Mouse (Mus musculus): ENCODE data around the gene Hes5. TPM values are rescaled to one million over a fixed set of nuclear protein-coding genes. Genes with fewer than 3 reads are reported as not detected.

Gene Hes5
- polyA plus RNA-seq, 1 experiment from 2014 or later, result 0.45 TPM

GRCm38 (mm10) chr4:154986750-154987149, 26.0 kb downstream of the Hes5 start:
- no peak overlapping the region for H3K4me2 ChIP-seq
- H3K27ac ChIP-seq (replicated peaks), result no peak overlapping the region
- ATAC-seq (ENCODE audit: extremely low read depth, insufficient number of reproducible peaks, low FRiP score, low TSS enrichment), result no peak
- peaks cover 59% of the 10 kb centered on the region for H3K27me3 ChIP-seq (replicated peaks)
- no peak overlapping the region for H3K9ac ChIP-seq
- WGBS, result 74% methylated on average over 15 of the region's 15 CpGs
- H3K4me3 ChIP-seq, result no peak overlapping the region
- H3K9me3 ChIP-seq, result no peaks in the 10 kb centered on the region
- H3K36me3 ChIP-seq, result no peaks in the 10 kb centered on the region
- peaks cover 17% of the 10 kb centered on the region for H3K4me1 ChIP-seq

- Histone ChIP-seq H3K9me3 (no peaks in the 10 kb centered on the region), H3K4me2 (no peak overlapping the region), H3K4me3 (no peak overlapping the region), H3K27ac (replicated peaks) (no peak overlapping the region), H3K27me3 (replicated peaks) (peaks cover 25% of the 10 kb centered on the region), H3K36me3 (no peaks in the 10 kb centered on the region), H3K9ac (no peak overlapping the region), H3K4me1 (no peaks in the 10 kb centered on the region)
- 33% methylated on average over 4 of the region's 4 CpGs for whole genome bisulfite sequencing
- no peak for ATAC-seq (ENCODE audit: extremely low read depth, insufficient number of reproducible peaks, low FRiP score, low TSS enrichment)
Measured at GRCm38 (mm10) chr4:154994876-154995275, 34.2 kb downstream of the Hes5 start.

- H3K9ac ChIP-seq, result no peak overlapping the region
- H3K27ac ChIP-seq (replicated peaks), result no peak overlapping the region
- 41% methylated on average over 8 of the region's 8 CpGs for WGBS
- H3K4me2 ChIP-seq, result no peak overlapping the region
- H3K4me1 ChIP-seq, result 0 out of 2 replicates have a peak, but pooled peaks cover 4% of the 10 kb centered on the region
- no peak for ATAC-seq (ENCODE audit: extremely low read depth, insufficient number of reproducible peaks, low FRiP score, low TSS enrichment)
- peaks cover 25% of the 10 kb centered on the region for H3K27me3 ChIP-seq (replicated peaks)
- no peak overlapping the region for H3K4me3 ChIP-seq
- H3K9me3 ChIP-seq, result no peaks in the 10 kb centered on the region
- no peaks in the 10 kb centered on the region for H3K36me3 ChIP-seq
Measured at GRCm38 (mm10) chr4:154996572-154997154, 35.9 kb downstream of the Hes5 start.

GRCm38 (mm10) chr4:154999379-154999778, 38.7 kb downstream of the Hes5 start:
- H3K4me2 ChIP-seq, result no peak overlapping the region
- no peak overlapping the region for H3K27ac ChIP-seq (replicated peaks)
- peaks cover 15% of the 10 kb centered on the region for H3K27me3 ChIP-seq (replicated peaks)
- no peaks in the 10 kb centered on the region for H3K36me3 ChIP-seq
- H3K4me3 ChIP-seq, result no peak overlapping the region
- WGBS, result 79% methylated on average over 5 of the region's 5 CpGs
- no peak for ATAC-seq (ENCODE audit: extremely low read depth, insufficient number of reproducible peaks, low FRiP score, low TSS enrichment)
- 0 out of 2 replicates have a peak, but pooled peaks cover 4% of the 10 kb centered on the region for H3K4me1 ChIP-seq
- H3K9ac ChIP-seq, result no peak overlapping the region
- no peaks in the 10 kb centered on the region for H3K9me3 ChIP-seq

- H3K27me3 ChIP-seq (replicated peaks), result peaks cover 39% of the 10 kb centered on the region
- no peaks in the 10 kb centered on the region for H3K9me3 ChIP-seq
- no peak for ATAC-seq (ENCODE audit: extremely low read depth, insufficient number of reproducible peaks, low FRiP score, low TSS enrichment)
- H3K36me3 ChIP-seq, result no peaks in the 10 kb centered on the region
- H3K4me1 ChIP-seq, result 0 out of 2 replicates have a peak, but pooled peaks cover 1% of the 10 kb centered on the region
- no peak overlapping the region for H3K27ac ChIP-seq (replicated peaks)
- 80% methylated on average over 3 of the region's 3 CpGs for WGBS
- no peak overlapping the region for H3K4me2 ChIP-seq
- no peak overlapping the region for H3K4me3 ChIP-seq
- no peak overlapping the region for H3K9ac ChIP-seq
Measured at GRCm38 (mm10) chr4:155005278-155005677, 44.6 kb downstream of the Hes5 start.

GRCm38 (mm10) chr4:155006296-155006695, 45.6 kb downstream of the Hes5 start:
- H3K36me3 ChIP-seq, result no peaks in the 10 kb centered on the region
- no peak overlapping the region for H3K4me3 ChIP-seq
- no peak overlapping the region for H3K9ac ChIP-seq
- H3K27me3 ChIP-seq (replicated peaks), result peaks cover 43% of the 10 kb centered on the region
- no peak for ATAC-seq (ENCODE audit: extremely low read depth, insufficient number of reproducible peaks, low FRiP score, low TSS enrichment)
- H3K27ac ChIP-seq (replicated peaks), result no peak overlapping the region
- no peaks in the 10 kb centered on the region for H3K9me3 ChIP-seq
- no peaks in the 10 kb centered on the region for H3K4me1 ChIP-seq
- WGBS, result 45% methylated on average over 10 of the region's 10 CpGs
- no peak overlapping the region for H3K4me2 ChIP-seq

- Histone ChIP-seq H3K4me1 (no peaks in the 10 kb centered on the region), H3K27ac (replicated peaks) (no peak overlapping the region), H3K9ac (no peak overlapping the region), H3K9me3 (no peaks in the 10 kb centered on the region), H3K27me3 (replicated peaks) (peaks cover 54% of the 10 kb centered on the region), H3K36me3 (no peaks in the 10 kb centered on the region), H3K4me3 (no peak overlapping the region), H3K4me2 (no peak overlapping the region)
- no peak for ATAC-seq (ENCODE audit: extremely low read depth, insufficient number of reproducible peaks, low FRiP score, low TSS enrichment)
- WGBS, result 87% methylated on average over 3 of the region's 3 CpGs
Measured at GRCm38 (mm10) chr4:155007641-155008040, 46.9 kb downstream of the Hes5 start.

- Histone ChIP-seq H3K4me3 (no peak overlapping the region), H3K4me2 (no peak overlapping the region), H3K4me1 (no peaks in the 10 kb centered on the region), H3K36me3 (no peaks in the 10 kb centered on the region), H3K27me3 (replicated peaks) (peaks cover 57% of the 10 kb centered on the region), H3K9ac (no peak overlapping the region), H3K9me3 (no peaks in the 10 kb centered on the region), H3K27ac (replicated peaks) (no peak overlapping the region)
- ATAC-seq (ENCODE audit: extremely low read depth, insufficient number of reproducible peaks, low FRiP score, low TSS enrichment), result no peak
Measured at GRCm38 (mm10) chr4:155008075-155008474, 47.4 kb downstream of the Hes5 start.

GRCm38 (mm10) chr4:155009216-155009615, 48.5 kb downstream of the Hes5 start:
- no peak overlapping the region for H3K4me3 ChIP-seq
- no peaks in the 10 kb centered on the region for H3K36me3 ChIP-seq
- peaks cover 65% of the 10 kb centered on the region for H3K27me3 ChIP-seq (replicated peaks)
- H3K4me2 ChIP-seq, result no peak overlapping the region
- no peaks in the 10 kb centered on the region for H3K4me1 ChIP-seq
- 61% methylated on average over 3 of the region's 3 CpGs for WGBS
- H3K9ac ChIP-seq, result no peak overlapping the region
- H3K9me3 ChIP-seq, result no peaks in the 10 kb centered on the region
- no peak overlapping the region for H3K27ac ChIP-seq (replicated peaks)
- no peak for ATAC-seq (ENCODE audit: extremely low read depth, insufficient number of reproducible peaks, low FRiP score, low TSS enrichment)

GRCm38 (mm10) chr4:155010870-155011269, 50.1 kb downstream of the Hes5 start:
- Histone ChIP-seq H3K4me2 (no peak overlapping the region), H3K9me3 (no peaks in the 10 kb centered on the region), H3K9ac (no peak overlapping the region), H3K4me1 (no peaks in the 10 kb centered on the region), H3K27ac (replicated peaks) (no peak overlapping the region), H3K4me3 (no peak overlapping the region), H3K36me3 (no peaks in the 10 kb centered on the region), H3K27me3 (replicated peaks) (peaks cover 80% of the 10 kb centered on the region)
- WGBS, result 72% methylated on average over 5 of the region's 5 CpGs
- no peak for ATAC-seq (ENCODE audit: extremely low read depth, insufficient number of reproducible peaks, low FRiP score, low TSS enrichment)

GRCm38 (mm10) chr4:155011312-155012025, 50.7 kb downstream of the Hes5 start:
- Histone ChIP-seq H3K4me2 (no peak overlapping the region), H3K9me3 (no peaks in the 10 kb centered on the region), H3K27ac (replicated peaks) (no peak overlapping the region), H3K4me1 (no peaks in the 10 kb centered on the region), H3K9ac (no peak overlapping the region), H3K27me3 (replicated peaks) (peaks cover 86% of the 10 kb centered on the region), H3K4me3 (no peak overlapping the region), H3K36me3 (no peaks in the 10 kb centered on the region)
- 67% methylated on average over 8 of the region's 8 CpGs for WGBS
- ATAC-seq (ENCODE audit: extremely low read depth, insufficient number of reproducible peaks, low FRiP score, low TSS enrichment), result no peak

Measured in heart, embryonic 13.5 days (tissue).